Mouse (Mus musculus): ENCODE data around the gene Rarb. TPM values are rescaled to one million over a fixed set of nuclear protein-coding genes. Genes with fewer than 3 reads are reported as not detected.

Gene Rarb
- polyA plus RNA-seq, 1 experiment = 19.8 TPM

DNA sequence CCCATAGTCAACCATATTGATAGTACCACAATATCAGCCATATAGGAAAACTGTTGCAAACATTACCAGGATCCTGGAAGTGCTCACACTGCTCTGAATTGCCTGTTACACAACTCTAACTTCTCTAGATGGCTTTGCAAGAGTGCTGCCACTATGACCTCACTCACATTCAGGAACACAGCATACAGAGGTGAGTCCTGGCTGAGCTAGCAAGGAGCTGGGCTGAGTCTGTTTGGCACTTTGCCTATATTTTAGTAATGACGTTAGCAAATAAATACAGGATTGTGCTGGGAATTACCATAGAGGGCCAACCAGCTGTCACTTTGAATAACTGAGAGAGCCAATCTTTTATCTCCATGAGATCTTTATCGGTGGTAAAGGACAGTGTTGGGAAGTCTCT lies 86.9 kb downstream of the Rarb start:
- TF ChIP-seq POLR2A (IDR thresholded peaks at IDR 0.05; ENCODE audit: borderline replicate concordance, extremely low read depth, insufficient read depth, insufficient read length, poor library complexity, severe bottlenecking) (no peak), CTCF (IDR thresholded peaks at IDR 0.05; ENCODE audit: borderline replicate concordance, extremely low read depth, insufficient read depth, insufficient read length) (no peak)
- no peak for DNase-seq (ENCODE audit: low read depth)

DNA sequence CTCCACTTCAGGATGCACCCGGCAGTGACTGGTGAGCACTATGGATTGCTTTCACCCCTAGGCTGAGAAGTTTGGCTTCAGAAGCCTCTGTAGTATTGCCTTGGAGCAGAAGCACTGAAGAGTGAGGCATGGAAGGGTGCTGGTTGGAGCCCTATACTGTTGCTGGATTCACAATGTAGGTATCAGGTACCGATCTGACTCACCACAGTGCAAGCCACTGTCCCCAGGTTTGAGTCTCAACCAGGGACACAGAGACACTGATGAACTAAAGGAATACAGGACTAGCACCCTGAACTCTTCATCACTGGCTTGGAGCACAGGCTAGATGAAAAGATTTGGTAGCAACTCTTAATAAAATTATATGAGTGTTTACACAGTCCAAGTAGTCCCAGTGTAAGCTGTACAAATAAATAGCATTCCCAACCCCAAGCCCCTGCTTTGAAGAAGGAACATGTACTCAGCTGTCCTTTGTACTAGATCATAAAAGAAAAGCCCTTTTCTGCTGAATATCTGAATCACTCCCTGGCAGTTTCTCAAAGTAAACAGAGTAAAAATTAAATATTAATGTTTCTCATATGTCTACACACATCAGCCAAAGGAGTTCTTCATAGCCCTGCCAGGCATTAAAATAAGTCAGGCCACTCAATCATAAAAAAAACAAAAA lies 90.6 kb downstream of the Rarb start:
- DNase-seq (ENCODE audit: low read depth) = no peak
- TF ChIP-seq POLR2A (IDR thresholded peaks at IDR 0.05; ENCODE audit: borderline replicate concordance, extremely low read depth, insufficient read depth, insufficient read length, poor library complexity, severe bottlenecking) = no peak
- no peak for TF ChIP-seq CTCF (IDR thresholded peaks at IDR 0.05; ENCODE audit: borderline replicate concordance, extremely low read depth, insufficient read depth, insufficient read length)

DNA sequence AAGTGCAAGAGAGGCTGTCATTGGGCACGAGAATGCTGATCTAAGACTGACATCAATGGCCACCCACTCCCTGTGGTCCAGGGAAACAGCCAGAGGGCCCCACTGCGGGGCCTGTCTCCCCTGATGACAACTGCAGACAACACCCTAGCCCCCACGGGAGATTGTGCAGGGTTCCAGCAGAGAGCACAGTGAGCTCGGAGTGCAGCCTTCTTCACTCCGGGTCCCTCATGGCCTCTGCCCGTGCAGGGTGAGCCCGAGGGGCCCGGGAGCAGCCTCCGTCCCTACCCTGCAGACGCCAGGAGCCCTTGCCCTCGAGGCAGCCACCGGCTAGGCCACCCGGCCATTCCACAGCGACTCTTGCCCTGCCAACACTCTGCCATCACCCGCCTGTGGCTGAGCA lies 95.0 kb downstream of the Rarb start:
- TF ChIP-seq POLR2A (IDR thresholded peaks at IDR 0.05; ENCODE audit: borderline replicate concordance, extremely low read depth, insufficient read depth, insufficient read length, poor library complexity, severe bottlenecking) (no peak), CTCF (IDR thresholded peaks at IDR 0.05; ENCODE audit: borderline replicate concordance, extremely low read depth, insufficient read depth, insufficient read length) (no peak)
- no peak for DNase-seq (ENCODE audit: low read depth)

DNA sequence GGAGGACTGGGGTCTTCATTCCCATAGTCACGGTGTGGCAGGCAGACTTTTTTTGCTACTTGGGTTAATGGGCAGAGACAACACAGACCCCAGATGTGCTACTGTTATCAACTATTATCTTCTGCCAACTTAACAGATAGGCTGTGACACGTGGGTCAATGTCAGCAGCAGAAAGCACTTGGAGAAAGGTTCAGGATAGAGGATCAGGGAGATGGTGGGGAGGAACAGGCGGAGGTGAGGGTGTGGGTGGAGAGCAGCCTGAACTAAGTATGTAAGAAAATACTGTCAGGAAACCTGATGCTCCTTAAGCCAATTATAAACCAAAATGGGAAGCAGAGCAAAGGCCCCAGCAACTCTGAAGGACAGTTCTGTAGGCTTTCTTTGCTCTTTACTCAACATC lies 101.1 kb downstream of the Rarb start:
- TF ChIP-seq CTCF (IDR thresholded peaks at IDR 0.05; ENCODE audit: borderline replicate concordance, extremely low read depth, insufficient read depth, insufficient read length) = no peak
- TF ChIP-seq POLR2A (IDR thresholded peaks at IDR 0.05; ENCODE audit: borderline replicate concordance, extremely low read depth, insufficient read depth, insufficient read length, poor library complexity, severe bottlenecking) = no peak
- DNase-seq (ENCODE audit: low read depth) = no peak

DNA sequence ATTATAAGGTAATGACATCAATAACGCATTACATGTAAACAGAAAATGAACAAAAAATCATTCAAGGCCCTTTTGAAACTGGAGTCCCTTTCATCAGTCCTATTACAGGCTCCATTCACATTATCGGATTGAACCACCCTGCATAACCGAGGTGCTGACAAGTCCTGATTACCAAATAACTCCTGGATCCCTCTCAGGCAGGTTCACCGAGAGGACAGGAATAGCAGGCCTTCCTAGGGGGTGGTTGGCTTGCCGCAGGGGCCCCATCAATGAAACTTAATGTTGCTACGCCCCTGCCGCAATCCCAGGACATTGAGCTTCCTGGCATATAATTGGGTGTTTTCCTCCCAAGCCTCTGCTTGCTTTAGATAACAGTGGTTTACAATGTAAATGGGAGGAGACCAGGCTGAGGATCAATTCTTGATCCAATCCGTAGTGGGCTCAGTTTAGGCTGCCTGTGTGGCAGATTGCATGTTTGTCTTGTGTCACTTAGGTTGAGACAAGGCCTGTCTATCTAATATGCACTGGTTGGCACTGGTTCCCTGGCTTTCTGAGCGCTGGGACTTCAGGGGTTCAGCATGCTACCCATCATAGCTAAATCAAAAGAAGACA lies 104.5 kb downstream of the Rarb start:
- TF ChIP-seq CTCF (IDR thresholded peaks at IDR 0.05; ENCODE audit: borderline replicate concordance, extremely low read depth, insufficient read depth, insufficient read length) (no peak), POLR2A (IDR thresholded peaks at IDR 0.05; ENCODE audit: borderline replicate concordance, extremely low read depth, insufficient read depth, insufficient read length, poor library complexity, severe bottlenecking) (no peak)
- peak; percentile 51 for DNase-seq (ENCODE audit: low read depth)

DNA sequence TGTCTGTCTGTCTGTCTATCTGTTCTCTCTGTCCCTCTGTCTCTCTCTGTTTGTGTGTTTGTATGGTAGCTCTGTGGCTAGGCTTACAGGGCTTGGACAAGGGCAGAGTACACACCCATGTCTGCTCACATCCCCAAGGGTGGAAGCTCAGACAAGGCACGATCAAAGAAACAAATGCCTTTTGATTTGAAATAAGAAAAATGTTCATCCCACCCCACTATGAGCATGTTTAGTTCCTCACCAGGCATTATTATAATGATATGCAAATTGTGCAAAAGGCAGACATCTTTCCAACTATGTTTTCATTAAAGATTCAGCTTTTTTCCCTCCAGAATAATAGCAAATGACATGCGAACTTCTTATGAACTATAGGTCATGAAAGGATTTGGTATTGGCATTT lies 105.2 kb downstream of the Rarb start:
- TF ChIP-seq POLR2A (IDR thresholded peaks at IDR 0.05; ENCODE audit: borderline replicate concordance, extremely low read depth, insufficient read depth, insufficient read length, poor library complexity, severe bottlenecking) = no peak
- TF ChIP-seq CTCF (IDR thresholded peaks at IDR 0.05; ENCODE audit: borderline replicate concordance, extremely low read depth, insufficient read depth, insufficient read length) = no peak
- DNase-seq (ENCODE audit: low read depth) = peak; percentile 31

DNA sequence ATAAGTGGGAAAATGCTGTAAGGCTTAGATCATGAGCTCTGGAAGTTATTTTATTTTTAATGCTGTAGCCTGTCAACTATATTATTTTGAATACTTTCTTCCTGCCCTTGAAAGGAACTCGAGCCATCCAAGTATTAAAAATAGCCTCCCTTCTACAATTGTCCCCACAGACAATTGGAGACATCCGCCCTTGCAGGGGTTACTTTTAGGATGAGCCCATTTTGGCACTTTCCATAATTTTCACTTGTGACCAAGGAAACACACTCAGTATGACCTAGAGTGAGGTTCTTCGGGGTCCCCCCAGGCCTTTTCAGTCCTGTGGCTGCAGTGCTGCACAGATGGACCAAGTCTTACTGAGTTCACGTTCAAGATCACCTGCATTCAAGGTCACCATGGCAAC lies 119.7 kb downstream of the Rarb start:
- no peak for DNase-seq (ENCODE audit: low read depth)

DNA sequence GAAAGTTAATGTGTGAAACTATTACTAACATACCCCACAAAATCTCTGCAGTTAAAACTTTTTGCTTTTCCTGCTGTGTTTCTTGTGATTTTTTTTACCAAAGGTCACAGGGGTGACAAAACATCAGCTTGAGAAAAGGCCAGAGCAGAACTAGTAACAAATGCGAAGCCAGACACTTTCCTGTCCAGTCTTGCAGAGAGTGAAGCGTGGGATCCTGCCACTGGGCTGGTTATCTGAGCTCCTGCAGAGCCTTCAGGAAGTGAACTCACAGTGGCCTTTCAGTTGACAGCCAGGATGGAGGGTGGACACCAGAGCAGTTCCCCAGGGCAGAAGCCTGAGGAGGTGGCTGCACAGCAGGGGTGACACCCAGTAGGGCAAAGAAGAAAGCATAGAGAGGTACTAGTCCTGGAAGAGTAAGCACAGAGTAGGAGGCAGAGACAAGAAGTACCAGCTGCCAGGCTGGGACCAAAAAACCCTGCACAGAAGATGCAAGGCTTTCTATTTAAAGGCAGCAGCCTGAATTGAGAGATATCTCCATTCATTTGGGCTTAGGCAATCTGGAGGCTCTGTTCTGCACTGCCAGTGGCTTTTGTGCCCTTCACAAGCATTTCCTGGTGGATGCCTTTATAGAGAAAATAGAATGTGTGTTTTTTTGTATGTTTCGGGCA lies 123.4 kb downstream of the Rarb start:
- TF ChIP-seq CTCF (IDR thresholded peaks at IDR 0.05; ENCODE audit: borderline replicate concordance, extremely low read depth, insufficient read depth, insufficient read length) = no peak
- TF ChIP-seq POLR2A (IDR thresholded peaks at IDR 0.05; ENCODE audit: borderline replicate concordance, extremely low read depth, insufficient read depth, insufficient read length, poor library complexity, severe bottlenecking) = no peak
- no peak for DNase-seq (ENCODE audit: low read depth)

More for the DNA sequence above, 119.7 kb downstream of the Rarb start:
- TF ChIP-seq POLR2A (IDR thresholded peaks at IDR 0.05; ENCODE audit: borderline replicate concordance, extremely low read depth, insufficient read depth, insufficient read length, poor library complexity, severe bottlenecking) (no peak), CTCF (IDR thresholded peaks at IDR 0.05; ENCODE audit: borderline replicate concordance, extremely low read depth, insufficient read depth, insufficient read length) (no peak)

DNA sequence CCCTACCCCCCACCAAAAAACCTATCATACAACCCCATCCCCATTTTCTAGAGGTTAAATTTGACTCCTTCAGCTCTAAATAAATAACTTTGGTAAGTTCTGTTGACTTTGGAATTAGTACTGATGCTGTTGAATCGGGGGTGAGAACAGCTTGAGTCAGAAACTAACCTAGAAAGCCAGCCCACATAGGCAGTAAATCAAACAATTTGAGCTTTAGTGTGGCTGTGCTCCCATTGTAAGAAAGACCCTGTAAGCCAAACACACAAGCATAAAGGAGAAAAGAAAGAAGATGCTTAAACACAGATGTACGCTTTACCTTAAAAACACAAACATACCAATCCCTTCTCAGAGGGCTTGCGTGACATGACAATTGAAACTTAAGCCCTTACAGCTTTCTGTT lies 140.6 kb downstream of the Rarb start:
- DNase-seq (ENCODE audit: low read depth) = no peak
- TF ChIP-seq POLR2A (IDR thresholded peaks at IDR 0.05; ENCODE audit: borderline replicate concordance, extremely low read depth, insufficient read depth, insufficient read length, poor library complexity, severe bottlenecking) = no peak
- TF ChIP-seq CTCF (IDR thresholded peaks at IDR 0.05; ENCODE audit: borderline replicate concordance, extremely low read depth, insufficient read depth, insufficient read length) = no peak

DNA sequence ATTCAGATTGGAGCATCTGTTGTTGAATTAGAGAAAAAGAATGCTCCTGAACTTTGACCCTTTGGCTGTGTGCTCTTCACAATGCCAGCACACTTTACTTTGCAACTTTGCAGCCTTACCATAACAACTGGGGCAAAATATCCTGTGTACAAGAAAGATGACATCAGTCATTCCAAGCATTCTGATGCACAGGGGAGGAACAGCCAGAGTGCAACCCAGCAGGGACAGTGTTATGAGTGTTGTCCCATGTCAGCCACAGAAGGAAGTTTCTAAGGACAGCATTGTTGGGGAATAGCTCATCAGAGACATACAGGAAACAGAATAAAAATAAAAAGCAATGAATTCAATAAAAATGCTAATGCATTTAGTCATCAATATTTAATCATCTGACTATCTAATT lies 141.9 kb downstream of the Rarb start:
- no peak for DNase-seq (ENCODE audit: low read depth)
- TF ChIP-seq CTCF (IDR thresholded peaks at IDR 0.05; ENCODE audit: borderline replicate concordance, extremely low read depth, insufficient read depth, insufficient read length) = no peak
- TF ChIP-seq POLR2A (IDR thresholded peaks at IDR 0.05; ENCODE audit: borderline replicate concordance, extremely low read depth, insufficient read depth, insufficient read length, poor library complexity, severe bottlenecking) = no peak

DNA sequence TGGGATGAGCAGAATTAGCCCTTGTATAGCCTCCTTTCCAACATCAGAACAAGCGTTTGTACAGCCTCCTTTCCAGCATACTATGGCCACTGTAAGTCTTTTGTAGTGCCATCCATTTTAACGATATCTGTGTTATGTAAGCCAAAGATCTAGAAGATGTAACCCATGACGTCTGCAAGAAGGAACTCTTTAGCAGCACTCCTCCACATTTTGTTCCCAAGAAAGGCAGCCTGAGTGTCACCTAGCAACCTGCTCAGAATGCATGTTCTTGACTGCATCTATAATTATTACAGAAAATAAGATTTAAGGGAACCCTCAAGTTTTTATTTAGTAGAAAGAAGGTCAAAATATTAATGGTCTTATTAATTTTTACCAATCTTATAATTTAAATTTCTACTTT lies 148.4 kb downstream of the Rarb start:
- no peak for DNase-seq (ENCODE audit: low read depth)
- TF ChIP-seq POLR2A (IDR thresholded peaks at IDR 0.05; ENCODE audit: borderline replicate concordance, extremely low read depth, insufficient read depth, insufficient read length, poor library complexity, severe bottlenecking) = no peak
- no peak for TF ChIP-seq CTCF (IDR thresholded peaks at IDR 0.05; ENCODE audit: borderline replicate concordance, extremely low read depth, insufficient read depth, insufficient read length)

All from brain, embryonic 14.5 days (tissue).